Mouse (Mus musculus): ENCODE measurements around the gene Plppr4. TPM values are rescaled to one million over a fixed set of nuclear protein-coding genes. Genes with fewer than 3 reads are reported as not detected.

Gene Plppr4
- total and polyA plus RNA-seq, 3 experiments: 0.69 to 1.8 (median 0.84) TPM

DNA sequence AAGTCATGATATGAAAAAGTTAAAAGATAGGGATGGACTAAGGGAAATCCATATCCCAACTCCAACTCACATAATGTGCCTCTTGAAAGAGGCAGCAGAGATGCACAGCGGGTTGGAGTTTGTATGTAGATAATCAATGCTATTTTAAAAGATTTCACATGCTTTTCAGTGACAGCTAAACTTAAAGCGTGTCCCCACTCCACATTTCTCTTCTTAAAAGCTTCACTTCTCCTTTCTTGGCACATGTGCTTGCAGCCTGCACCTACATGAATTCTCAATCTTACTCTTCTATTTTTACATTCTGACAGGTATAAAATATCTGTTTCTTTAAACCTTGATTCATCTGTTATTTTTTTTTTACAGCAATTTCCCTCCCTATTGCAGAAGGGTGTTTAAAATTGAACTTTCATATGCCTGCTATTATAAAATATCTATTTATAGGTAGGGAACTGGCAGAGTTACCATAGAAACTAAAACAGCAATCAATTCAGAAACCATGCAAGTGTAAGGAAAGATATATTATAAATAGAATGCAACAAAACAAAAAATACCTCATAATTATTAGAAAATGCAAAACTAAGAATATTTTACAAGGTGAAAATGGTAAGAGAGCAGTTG lies 66.3 kb downstream of the Plppr4 start:
- no peak for DNase-seq

Small RNAs within 50 kb of the gene (microRNA-seq; reads per million reads assigned to microRNA genes)
- gene Gm22408: 0 reads per million in 2 experiments

Other genes with a start within 250 kb of the Plppr4 start
- gene Plppr5, start 214.0 kb upstream of the Plppr4 start, total RNA-seq (2021): under 1 TPM; 0.55 to 0.72 TPM
- gene Plppr5, start 214.0 kb upstream of the Plppr4 start, polyA plus RNA-seq (2012; rRNA removed): 0.12 and 0.28 TPM in 2 replicates

Data from adrenal gland, adult 2 months (tissue).